Mouse (Mus musculus): Measurements from ENCODE around the gene Pfkl. TPM values are rescaled to one million over a fixed set of nuclear protein-coding genes. Genes with fewer than 3 reads are reported as not detected.
A peak's percentile ranks its signal among the peaks of the same experiment; 100 is the strongest.
"Not testable (repeated sequence)": the region's sequence is repeated elsewhere in the genome, so short reads cannot be mapped to it uniquely, and the experiment has no call there.

Pfkl gene
- total and polyA plus RNA-seq, 2 experiments from 2014 or later: 98.5 to 166 TPM

DNA sequence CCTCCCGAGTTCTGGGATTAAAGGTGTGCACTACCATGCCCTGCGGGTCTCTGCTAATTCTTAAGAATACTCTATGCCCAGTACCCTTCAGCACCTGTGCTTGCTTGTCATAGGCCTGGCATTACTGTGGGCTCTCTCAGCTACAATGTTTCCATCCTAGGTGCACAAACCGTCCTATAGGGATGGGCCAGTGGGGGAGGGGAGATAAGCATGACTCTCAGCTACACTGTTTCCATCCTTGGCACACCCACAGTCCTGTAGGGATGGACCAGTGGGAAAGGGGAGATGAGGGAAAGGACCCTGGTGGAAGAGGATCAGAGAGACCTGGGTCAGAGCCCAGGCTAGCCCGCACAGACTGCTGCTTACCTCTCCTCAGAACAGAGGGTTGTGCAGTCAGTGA, 27.3 kb upstream of the Pfkl start:
- WGBS: 86% methylated on average over 4 of the region's 4 CpGs
- no peak overlapping the region for H3K27ac ChIP-seq (ENCODE audit: low read depth, low read length)
- H3K36me3 ChIP-seq (ENCODE audit: insufficient read depth, low read length): no peaks in the 10 kb centered on the region
- no peaks in the 10 kb centered on the region for H3K9me3 ChIP-seq (ENCODE audit: low read length)
- H3K4me2 ChIP-seq (ENCODE audit: low read depth, low read length, poor library complexity, severe bottlenecking): no peak overlapping the region
- no peaks in the 10 kb centered on the region for H3K27me3 ChIP-seq (ENCODE audit: insufficient read depth, low read length)
- H3K4me1 ChIP-seq (ENCODE audit: insufficient read depth, low read length): no peaks in the 10 kb centered on the region
- TF ChIP-seq CTCF (IDR thresholded peaks at IDR 0.05): no peak
- no peak overlapping the region for H3K4me3 ChIP-seq (ENCODE audit: low read depth, low read length)
- ATAC-seq (ENCODE audit: low FRiP score) (no peak), DNase-seq (ENCODE audit: low spot score) (no peak)
- no peak overlapping the region for H3K9ac ChIP-seq (replicated peaks; ENCODE audit: low read length, poor library complexity, severe bottlenecking)

DNA sequence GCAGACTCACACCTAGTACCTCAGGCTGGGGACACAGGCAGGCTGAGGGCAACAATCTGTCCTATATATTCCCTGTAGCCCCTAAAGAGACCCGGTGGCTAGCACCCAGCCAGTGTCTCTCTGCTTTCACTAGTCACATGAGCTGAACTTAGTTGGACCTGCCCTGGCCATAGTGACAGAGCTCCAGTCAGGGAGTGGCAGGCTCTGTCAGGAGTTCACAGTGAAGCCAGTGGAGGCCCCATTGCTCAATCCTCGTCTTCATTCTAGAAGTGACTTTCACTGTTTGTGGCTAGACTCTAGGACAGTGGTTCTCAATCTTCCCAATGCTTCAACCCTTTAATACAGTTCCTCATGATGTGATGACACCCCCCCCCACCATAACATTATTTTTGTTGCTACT, 22.1 kb upstream of the Pfkl start:
- TF ChIP-seq CTCF (IDR thresholded peaks at IDR 0.05): no peak
- H3K36me3 ChIP-seq (ENCODE audit: insufficient read depth, low read length): no peaks in the 10 kb centered on the region
- ATAC-seq (ENCODE audit: low FRiP score) (no peak), DNase-seq (ENCODE audit: low spot score) (no peak)
- no peak overlapping the region for H3K27ac ChIP-seq (ENCODE audit: low read depth, low read length)
- H3K9me3 ChIP-seq (ENCODE audit: low read length): no peaks in the 10 kb centered on the region
- no peak overlapping the region for H3K4me3 ChIP-seq (ENCODE audit: low read depth, low read length)
- H3K4me1 ChIP-seq (ENCODE audit: insufficient read depth, low read length): no peaks in the 10 kb centered on the region
- no peak overlapping the region for H3K4me2 ChIP-seq (ENCODE audit: low read depth, low read length, poor library complexity, severe bottlenecking)
- no peaks in the 10 kb centered on the region for H3K27me3 ChIP-seq (ENCODE audit: insufficient read depth, low read length)
- no peak overlapping the region for H3K9ac ChIP-seq (replicated peaks; ENCODE audit: low read length, poor library complexity, severe bottlenecking)
- WGBS: 80% methylated on average over 2 of the region's 2 CpGs

GRCm38 (mm10) chr10:78029080-78029479, 19.2 kb upstream of the Pfkl start:
- Histone ChIP-seq H3K9me3 (ENCODE audit: low read length) (no peaks in the 10 kb centered on the region), H3K27me3 (ENCODE audit: insufficient read depth, low read length) (no peaks in the 10 kb centered on the region), H3K4me1 (ENCODE audit: insufficient read depth, low read length) (no peaks in the 10 kb centered on the region), H3K36me3 (ENCODE audit: insufficient read depth, low read length) (no peaks in the 10 kb centered on the region), H3K4me2 (ENCODE audit: low read depth, low read length, poor library complexity, severe bottlenecking) (no peak overlapping the region), H3K4me3 (ENCODE audit: low read depth, low read length) (no peak overlapping the region), H3K9ac (replicated peaks; ENCODE audit: low read length, poor library complexity, severe bottlenecking) (no peak overlapping the region), H3K27ac (ENCODE audit: low read depth, low read length) (no peak overlapping the region)
- ATAC-seq (ENCODE audit: low FRiP score) (no peak), DNase-seq (ENCODE audit: low spot score) (no peak)
- no peak for TF ChIP-seq CTCF (IDR thresholded peaks at IDR 0.05)
- WGBS: 85% methylated on average over 1 of the region's 1 CpGs

- Histone ChIP-seq H3K9me3 (ENCODE audit: low read length) (no peaks in the 10 kb centered on the region), H3K4me1 (ENCODE audit: insufficient read depth, low read length) (no peaks in the 10 kb centered on the region), H3K4me2 (ENCODE audit: low read depth, low read length, poor library complexity, severe bottlenecking) (no peak overlapping the region), H3K27ac (ENCODE audit: low read depth, low read length) (no peak overlapping the region), H3K36me3 (ENCODE audit: insufficient read depth, low read length) (no peaks in the 10 kb centered on the region), H3K9ac (replicated peaks; ENCODE audit: low read length, poor library complexity, severe bottlenecking) (no peak overlapping the region), H3K27me3 (ENCODE audit: insufficient read depth, low read length) (no peaks in the 10 kb centered on the region), H3K4me3 (ENCODE audit: low read depth, low read length) (no peak overlapping the region)
- peak; percentile 97 for TF ChIP-seq CTCF (IDR thresholded peaks at IDR 0.05)
- ATAC-seq (ENCODE audit: low FRiP score): peak; percentile 56; the same call in 1 of the 2 replicates
- WGBS: 4% methylated on average over 5 of the region's 5 CpGs
- peak; percentile 90 for DNase-seq (ENCODE audit: low spot score)
These were observed 18.2 kb upstream of the Pfkl start for GRCm38 (mm10) chr10:78028129-78028528.

GRCm38 (mm10) chr10:78025453-78025852, 15.6 kb upstream of the Pfkl start:
- not testable (repeated sequence) for DNase-seq (ENCODE audit: low spot score); H3K9ac ChIP-seq (replicated peaks; ENCODE audit: low read length, poor library complexity, severe bottlenecking); H3K27ac ChIP-seq (ENCODE audit: low read depth, low read length); H3K27me3 ChIP-seq (ENCODE audit: insufficient read depth, low read length); H3K4me3 ChIP-seq (ENCODE audit: low read depth, low read length); H3K9me3 ChIP-seq (ENCODE audit: low read length); ATAC-seq (ENCODE audit: low FRiP score); H3K36me3 ChIP-seq (ENCODE audit: insufficient read depth, low read length); H3K4me1 ChIP-seq (ENCODE audit: insufficient read depth, low read length); H3K4me2 ChIP-seq (ENCODE audit: low read depth, low read length, poor library complexity, severe bottlenecking)
- TF ChIP-seq CTCF (IDR thresholded peaks at IDR 0.05): peak; percentile 59
- 66% methylated on average over 6 of the region's 8 CpGs for WGBS

- H3K4me3 ChIP-seq (ENCODE audit: low read depth, low read length); DNase-seq (ENCODE audit: low spot score); H3K4me2 ChIP-seq (ENCODE audit: low read depth, low read length, poor library complexity, severe bottlenecking); ATAC-seq (ENCODE audit: low FRiP score); H3K4me1 ChIP-seq (ENCODE audit: insufficient read depth, low read length); H3K27ac ChIP-seq (ENCODE audit: low read depth, low read length); H3K9ac ChIP-seq (replicated peaks; ENCODE audit: low read length, poor library complexity, severe bottlenecking); H3K9me3 ChIP-seq (ENCODE audit: low read length); H3K27me3 ChIP-seq (ENCODE audit: insufficient read depth, low read length); H3K36me3 ChIP-seq (ENCODE audit: insufficient read depth, low read length): not testable (repeated sequence)
- WGBS: over 99% methylated on average over 6 of the region's 11 CpGs
These were observed 10.1 kb upstream of the Pfkl start for GRCm38 (mm10) chr10:78019984-78020383.

Data from midbrain, postnatal 0 days (tissue).